Mouse (Mus musculus) erythroblast, embryonic 14.5 days (primary cell): Measurements from ENCODE around the gene Inka1.

Experiments
- GATA1 ChIP-seq: IDR thresholded peaks from 2 replicates; pipeline ENCODE4 v1.6.1; 2012; ENCODE audit warnings: low read length, inconsistent platforms, mixed read lengths
- TAL1 ChIP-seq: IDR thresholded peaks from 3 replicates; pipeline ENCODE4 v1.6.1; 2012; ENCODE audit warnings: low read length, inconsistent platforms, mixed read lengths

DNA sequence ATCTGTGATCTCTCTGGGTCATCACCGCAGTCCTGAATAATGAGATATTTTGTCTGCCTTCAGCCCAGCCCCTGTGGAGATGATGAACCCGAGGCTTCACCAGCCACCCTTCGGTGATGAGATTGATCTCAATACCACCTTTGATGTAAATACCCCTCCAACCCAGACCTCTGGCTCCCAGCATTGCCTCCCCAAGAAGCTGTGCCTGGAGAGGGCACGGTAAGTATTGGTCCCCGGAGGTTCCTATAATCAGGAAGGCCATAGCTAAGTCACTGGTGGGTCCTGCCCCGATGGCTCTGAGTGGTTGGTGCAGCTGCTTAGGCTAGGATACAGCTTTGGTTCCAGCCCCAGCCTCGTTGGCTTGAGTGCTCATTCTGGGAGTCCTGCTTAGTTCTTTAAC lies 17.1 kb downstream of the Inka1 start:
- no peak for TF ChIP-seq GATA1
- TF ChIP-seq TAL1: no peak
